Mouse (Mus musculus): ENCODE results near the gene Rack1. TPM values are rescaled to one million over a fixed set of nuclear protein-coding genes. Genes with fewer than 3 reads are reported as not detected.
A peak's percentile ranks its signal among the peaks of the same experiment; 100 is the strongest.
"Not testable (repeated sequence)": the region's sequence is repeated elsewhere in the genome, so short reads cannot be mapped to it uniquely, and the experiment has no call there.

Rack1 gene
- total RNA-seq, 1 experiment, result 3,112 TPM

- Histone ChIP-seq H3K27ac (ENCODE audit: insufficient read depth, low read depth, low read length, poor library complexity, severe bottlenecking) (no peak overlapping the region), H3K36me3 (ENCODE audit: control insufficient read depth, insufficient read depth, low read length, poor library complexity, severe bottlenecking) (no peaks in the 10 kb centered on the region), H3K4me3 (ENCODE audit: insufficient read depth in 1 of 2, low read depth in 1 of 2, low read length in 2 of 2, poor library complexity in 1 of 2, severe bottlenecking in 1 of 2) (peak overlapping the region in 1 of 2 experiments; percentile 34; a peak in 2 of 4 replicates), H3K9me3 (ENCODE audit: control insufficient read depth, insufficient read depth, low read depth, low read length) (no peaks in the 10 kb centered on the region), H3K9ac (ENCODE audit: insufficient read depth, low read depth, low read length, poor library complexity, severe bottlenecking) (no peak overlapping the region), H3K4me1 (ENCODE audit: control insufficient read depth in 2 of 2, insufficient read depth in 2 of 2, low read length in 2 of 2, poor library complexity in 1 of 2) (no peaks in the 10 kb centered on the region; a peak in 1 of 4 replicates)
- TF ChIP-seq MAFK (IDR thresholded peaks at IDR 0.05; ENCODE audit: insufficient read depth, low read depth, low read length), result no peak
- no peak for TF ChIP-seq CHD2 (IDR thresholded peaks at IDR 0.05; ENCODE audit: low read depth, low read length)
- TF ChIP-seq ZC3H11A (IDR thresholded peaks at IDR 0.05; ENCODE audit: borderline replicate concordance, low read depth, low read length), result no peak
- no peak for TF ChIP-seq HCFC1 (IDR thresholded peaks at IDR 0.05; ENCODE audit: borderline replicate concordance, insufficient read depth, low read length)
- no peak for TF ChIP-seq ZNF384 (IDR thresholded peaks at IDR 0.05; ENCODE audit: low read depth, low read length)
- in situ Hi-C loops (cut with MboI; ENCODE audit: low sequenced_read_pairs in 2 of 2, unreplicated experiment in 2 of 2), result no loop called here
- no peak for DNase-seq (ENCODE audit: low read depth, low spot score)
Measured at GRCm38 (mm10) chr11:48822768-48823512, 22.8 kb downstream of the Rack1 start.

- H3K4me1 ChIP-seq (ENCODE audit: control insufficient read depth in 2 of 2, insufficient read depth in 2 of 2, low read length in 2 of 2, poor library complexity in 1 of 2), result no peaks in the 10 kb centered on the region; a peak in 1 of 4 replicates
- no peak overlapping the region for H3K9ac ChIP-seq (ENCODE audit: insufficient read depth, low read depth, low read length, poor library complexity, severe bottlenecking)
- no peak overlapping the region for H3K27ac ChIP-seq (ENCODE audit: insufficient read depth, low read depth, low read length, poor library complexity, severe bottlenecking)
- in situ Hi-C loops (cut with MboI; ENCODE audit: low sequenced_read_pairs in 2 of 2, unreplicated experiment in 2 of 2), result no loop called here
- no peaks in the 10 kb centered on the region for H3K9me3 ChIP-seq (ENCODE audit: control insufficient read depth, insufficient read depth, low read depth, low read length)
- TF ChIP-seq MAFK (IDR thresholded peaks at IDR 0.05; ENCODE audit: insufficient read depth, low read depth, low read length) (peak; percentile 87), ZNF384 (IDR thresholded peaks at IDR 0.05; ENCODE audit: low read depth, low read length) (no peak; the same call in 1 of the 2 replicates)
- peak overlapping the region; percentile 47 to 53; a peak in 3 of 4 replicates for H3K4me3 ChIP-seq (ENCODE audit: insufficient read depth in 1 of 2, low read depth in 1 of 2, low read length in 2 of 2, poor library complexity in 1 of 2, severe bottlenecking in 1 of 2)
- DNase-seq (ENCODE audit: low read depth, low spot score), result peak; percentile 87
- H3K36me3 ChIP-seq (ENCODE audit: control insufficient read depth, insufficient read depth, low read length, poor library complexity, severe bottlenecking), result no peaks in the 10 kb centered on the region
Measured at GRCm38 (mm10) chr11:48823536-48823972, 23.4 kb downstream of the Rack1 start.

- no peak for DNase-seq (ENCODE audit: low read depth, low spot score)
- Histone ChIP-seq H3K9me3 (ENCODE audit: control insufficient read depth, insufficient read depth, low read depth, low read length) (no peaks in the 10 kb centered on the region), H3K27ac (ENCODE audit: insufficient read depth, low read depth, low read length, poor library complexity, severe bottlenecking) (no peak overlapping the region), H3K4me1 (ENCODE audit: control insufficient read depth in 2 of 2, insufficient read depth in 2 of 2, low read length in 2 of 2, poor library complexity in 1 of 2) (no peaks in the 10 kb centered on the region; a peak in 1 of 4 replicates), H3K9ac (ENCODE audit: insufficient read depth, low read depth, low read length, poor library complexity, severe bottlenecking) (no peak overlapping the region), H3K4me3 (ENCODE audit: insufficient read depth in 1 of 2, low read depth in 1 of 2, low read length in 2 of 2, poor library complexity in 1 of 2, severe bottlenecking in 1 of 2) (peak overlapping the region; percentile 47 to 53; a peak in 3 of 4 replicates), H3K36me3 (ENCODE audit: control insufficient read depth, insufficient read depth, low read length, poor library complexity, severe bottlenecking) (no peaks in the 10 kb centered on the region)
- no peak for TF ChIP-seq ZC3H11A (IDR thresholded peaks at IDR 0.05; ENCODE audit: borderline replicate concordance, low read depth, low read length)
- TF ChIP-seq ZNF384 (IDR thresholded peaks at IDR 0.05; ENCODE audit: low read depth, low read length), result no peak
- TF ChIP-seq HCFC1 (IDR thresholded peaks at IDR 0.05; ENCODE audit: borderline replicate concordance, insufficient read depth, low read length), result no peak
- TF ChIP-seq CHD2 (IDR thresholded peaks at IDR 0.05; ENCODE audit: low read depth, low read length), result no peak
- no peak for TF ChIP-seq MAFK (IDR thresholded peaks at IDR 0.05; ENCODE audit: insufficient read depth, low read depth, low read length)
- in situ Hi-C loops (cut with MboI; ENCODE audit: low sequenced_read_pairs in 2 of 2, unreplicated experiment in 2 of 2), result no loop called here
Measured at GRCm38 (mm10) chr11:48824311-48824830, 24.2 kb downstream of the Rack1 start.

- H3K36me3 ChIP-seq (ENCODE audit: control insufficient read depth, insufficient read depth, low read length, poor library complexity, severe bottlenecking); DNase-seq (ENCODE audit: low read depth, low spot score); H3K9me3 ChIP-seq (ENCODE audit: control insufficient read depth, insufficient read depth, low read depth, low read length); in situ Hi-C loops (cut with MboI; ENCODE audit: low sequenced_read_pairs in 2 of 2, unreplicated experiment in 2 of 2); H3K4me1 ChIP-seq (ENCODE audit: control insufficient read depth in 2 of 2, insufficient read depth in 2 of 2, low read length in 2 of 2, poor library complexity in 1 of 2): not testable (repeated sequence)
- Histone ChIP-seq H3K9ac (ENCODE audit: insufficient read depth, low read depth, low read length, poor library complexity, severe bottlenecking) (peak within 1 kb of the TSS; percentile 29), H3K4me3 (ENCODE audit: insufficient read depth in 1 of 2, low read depth in 1 of 2, low read length in 2 of 2, poor library complexity in 1 of 2, severe bottlenecking in 1 of 2) (peak within 1 kb of the TSS; percentile 52 to 55), H3K27ac (ENCODE audit: insufficient read depth, low read depth, low read length, poor library complexity, severe bottlenecking) (peak within 1 kb of the TSS; percentile 62)
Measured at GRCm38 (mm10) chr11:48825979-48826751, 26.0 kb downstream of the Rack1 start, which contains the start of the genes Trim7 and Gm12184. Trim7 (plus strand) TSS chr11:48826140. Gm12184 (minus strand) TSS chr11:48826655.

All from ES-E14 (cell line).